Mouse (Mus musculus): ENCODE measurements around the gene Aass. TPM values are rescaled to one million over a fixed set of nuclear protein-coding genes. Genes with fewer than 3 reads are reported as not detected.

Aass gene
- total RNA-seq, 2 experiments from 2014 or later, result 1.4 to 1.8 TPM

DNA sequence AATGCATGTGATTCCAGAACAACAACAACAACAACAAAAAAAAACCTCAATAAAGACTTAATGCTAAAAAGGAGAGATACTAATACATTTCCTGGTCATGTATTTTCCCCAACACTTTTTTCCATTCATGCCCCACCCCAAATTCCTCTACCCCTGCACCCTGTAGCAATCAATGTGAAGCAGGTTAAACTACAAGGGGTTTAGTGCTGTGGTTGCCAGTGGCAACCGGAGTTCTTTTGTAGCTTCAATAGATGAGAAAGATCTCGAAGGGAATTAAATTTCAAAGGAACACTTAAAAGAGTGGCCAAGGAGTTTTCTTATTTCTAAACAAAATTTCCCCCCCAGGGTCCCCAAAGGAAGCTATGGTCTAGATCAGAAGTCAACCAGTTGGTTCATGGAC is 56.7 kb downstream of the Aass start:
- no peak for DNase-seq (ENCODE audit: low spot score in 2 of 2)

DNA sequence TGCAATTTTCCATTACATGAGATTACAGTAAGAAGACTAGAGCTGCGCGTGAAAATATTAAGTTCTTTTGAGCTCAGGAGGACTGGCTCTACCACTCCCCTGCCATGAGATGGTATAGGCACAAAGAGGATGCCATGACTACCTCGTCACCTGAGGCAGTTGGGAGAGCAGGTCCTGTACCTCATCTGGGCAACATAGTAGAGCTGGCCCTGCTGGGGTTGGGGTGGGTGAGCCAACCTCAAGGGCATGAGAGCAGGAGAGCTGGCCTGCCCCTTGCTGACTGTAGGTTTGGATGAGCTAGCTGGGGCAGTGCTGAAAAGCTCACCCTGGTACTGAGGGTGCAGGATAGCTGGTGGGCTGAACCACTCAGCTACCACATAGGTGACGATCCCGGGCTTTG is 77.1 kb downstream of the Aass start:
- DNase-seq (ENCODE audit: low spot score in 2 of 2), result no peak

- DNase-seq (ENCODE audit: low spot score in 2 of 2), result no peak
Observed at GRCm38 (mm10) chr6:23048836-23049235, 84.0 kb downstream of the Aass start.

- DNase-seq (ENCODE audit: low spot score in 2 of 2), result no peak
Observed at GRCm38 (mm10) chr6:23028251-23028650, 104.5 kb downstream of the Aass start.

Other genes starting within 250 kb of the Aass start
- gene Fezf1, start 115.4 kb upstream of the Aass start, total RNA-seq (2021), result not detected

Data from layer of hippocampus, postnatal 10 days (tissue).